ENCODE assay signal across 8 mouse cellular contexts in genomic region chr16:43926341-43926859, GRCm38 (mm10). TPM values are rescaled to one million over a fixed set of nuclear protein-coding genes. Genes with fewer than 3 reads are reported as not detected.
DNase-seq lines count a peak whose midpoint lies in the region; ATAC-seq and TF ChIP-seq lines count a peak whose summit lies in the region.

TSS of gene Qtrt2 (minus strand) at chr16:43926809.

- no peaks in the 10 kb centered on the region for H3K36me3 ChIP-seq in lung, embryonic 14.5 days (ENCODE audit: insufficient read depth)
- H3K36me3 ChIP-seq in heart, embryonic 14.5 days (ENCODE audit: control insufficient read depth, insufficient read depth, low read length): no peaks in the 10 kb centered on the region

- no peaks in the 10 kb centered on the region for H3K4me1 ChIP-seq in lung, embryonic 14.5 days (ENCODE audit: insufficient read depth)
- 0 out of 4 replicates have a peak, but pooled peaks cover 0 to 3% of the 10 kb centered on the region in 2 experiments for H3K4me1 ChIP-seq in heart, embryonic 14.5 days (ENCODE audit: control insufficient read depth in 2 of 2, insufficient read depth in 2 of 2, low read length in 2 of 2)

- no peak for TF ChIP-seq CTCF in lung, embryonic 14.5 days (IDR thresholded peaks at IDR 0.05; ENCODE audit: low read depth)

- ATAC-seq in lung, embryonic 14.5 days (ENCODE audit: insufficient read depth): no peak
- no peak for ATAC-seq in heart, embryonic 14.5 days (ENCODE audit: insufficient number of reproducible peaks, insufficient read depth, low FRiP score, low read depth)

- no peak for DNase-seq in lung, embryonic 14.5 days
- DNase-seq in lung, postnatal 14 days: no peak
- no peak for DNase-seq in adrenal gland, postnatal 4 days (ENCODE audit: low spot score in 2 of 2)
- no peak for DNase-seq in left cerebral cortex, postnatal 36 days (ENCODE audit: low spot score in 2 of 2)
- DNase-seq in cerebellum, adult 18-20 months: no peak
- no peak for DNase-seq in thymus, postnatal 4 days
- no peak for DNase-seq in embryo, embryonic 11 days

- no peak within 1 kb of the TSS for H3K9ac ChIP-seq in lung, embryonic 14.5 days
- H3K9ac ChIP-seq in heart, embryonic 14.5 days (ENCODE audit: low read length): no peak within 1 kb of the TSS

- no peak within 1 kb of the TSS for H3K4me3 ChIP-seq in lung, embryonic 14.5 days (ENCODE audit: low read depth, low read length)
- no peak within 1 kb of the TSS for H3K4me3 ChIP-seq in heart, embryonic 14.5 days (ENCODE audit: control insufficient read depth in 1 of 2, insufficient read depth in 1 of 2, low read depth in 1 of 2, low read length in 2 of 2)

- 76% methylated on average over 6 of the region's 6 CpGs for WGBS in lung, embryonic 14.5 days
- 64% methylated on average over 6 of the region's 6 CpGs for WGBS in heart, embryonic 14.5 days

- H3K27ac ChIP-seq in lung, embryonic 14.5 days (ENCODE audit: low read depth): no peak within 1 kb of the TSS
- no peak within 1 kb of the TSS for H3K27ac ChIP-seq in heart, embryonic 14.5 days (replicated peaks in 1 of 2; ENCODE audit: control insufficient read depth in 1 of 2, insufficient read depth in 1 of 2, low read depth in 2 of 2, low read length in 2 of 2)

- intact Hi-C loops in left cerebral cortex, postnatal 36 days (cut with DNase I): no loop called here

- no peaks in the 10 kb centered on the region for H3K9me3 ChIP-seq in lung, embryonic 14.5 days (ENCODE audit: low read depth, low read length)
- no peaks in the 10 kb centered on the region for H3K9me3 ChIP-seq in heart, embryonic 14.5 days (ENCODE audit: control insufficient read depth, low read length)

- no peak within 1 kb of the TSS for H3K4me2 ChIP-seq in lung, embryonic 14.5 days
- H3K4me2 ChIP-seq in heart, embryonic 14.5 days (ENCODE audit: low read length): no peak within 1 kb of the TSS

- H3K27me3 ChIP-seq in lung, embryonic 14.5 days (ENCODE audit: insufficient read depth, low read length): no peaks in the 10 kb centered on the region
- H3K27me3 ChIP-seq in heart, embryonic 14.5 days (ENCODE audit: control insufficient read depth, insufficient read depth, low read length): no peaks in the 10 kb centered on the region

RNA-seq across cellular contexts. Expression of gene Qtrt2, which starts in this region (rescaled TPM):
- 39.5 and 43.0 TPM in 2 replicates for polyA plus RNA-seq in lung, embryonic 14.5 days (2014; fragmentation: Nextera tagmentation; extraction: Ambion mirVana)
- 10 to 100 TPM; 45.5 to 46.5 TPM for total RNA-seq in adrenal gland, postnatal 4 days (2021)
- polyA plus RNA-seq in heart, embryonic 14.5 days (2014; fragmentation: Nextera tagmentation; extraction: Ambion mirVana): 19.0 and 19.5 TPM in 2 replicates
- total RNA-seq in left cerebral cortex, postnatal 36 days (2021): 10 to 100 TPM; 17.9 to 29.7 TPM
